Mouse (Mus musculus) liver, adult (tissue): ENCODE measurements around the gene Poc1a.

Source experiments
- GATA4 ChIP-seq: IDR thresholded peaks from 2 replicates; pipeline ENCODE4 v1.6.1; 2014; ENCODE audit warnings: mild to moderate bottlenecking, low read length; ENCODE audit not compliant: insufficient replicate concordance

Poc1a gene

DNA sequence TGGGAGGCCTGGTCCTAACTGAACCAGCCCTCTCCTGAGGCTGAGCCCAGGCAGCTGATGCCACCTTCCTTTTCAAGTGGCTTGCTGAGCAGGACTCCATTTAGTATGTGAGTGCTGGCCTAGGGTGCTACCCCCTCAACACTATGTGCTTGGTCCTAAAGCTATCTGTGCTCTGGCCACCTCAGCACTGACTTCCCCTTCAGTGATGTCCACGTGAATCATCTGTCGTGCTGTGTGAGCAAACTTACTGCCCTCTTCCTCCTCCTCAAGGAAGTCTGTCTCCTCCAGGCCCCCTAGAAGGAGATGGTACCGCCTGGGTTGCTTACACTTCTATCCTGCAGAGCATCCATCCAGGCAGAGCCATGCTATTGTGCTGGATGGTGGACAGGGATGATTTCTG, 51.9 kb downstream of the Poc1a start:
- TF ChIP-seq GATA4 = no peak

DNA sequence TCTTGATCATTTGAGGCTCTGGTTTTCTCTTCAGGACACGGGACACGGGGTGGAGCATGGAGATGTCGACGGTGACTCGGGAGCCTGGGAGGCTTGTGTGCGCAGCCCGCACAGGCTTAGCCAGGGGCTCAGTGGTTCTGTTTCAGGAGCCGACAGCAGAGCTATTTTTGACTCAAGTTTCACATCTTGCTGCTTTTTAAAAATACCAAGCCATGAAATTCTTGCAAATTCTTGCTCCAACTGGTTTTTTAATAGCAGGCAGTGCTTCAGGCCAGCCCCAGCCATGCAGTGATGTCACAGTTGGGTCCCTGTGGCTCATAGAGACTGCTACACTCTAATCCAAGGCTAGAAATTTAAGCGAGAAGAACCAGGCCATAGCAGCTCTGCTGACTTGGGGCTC, 56.8 kb downstream of the Poc1a start:
- no peak for TF ChIP-seq GATA4

DNA sequence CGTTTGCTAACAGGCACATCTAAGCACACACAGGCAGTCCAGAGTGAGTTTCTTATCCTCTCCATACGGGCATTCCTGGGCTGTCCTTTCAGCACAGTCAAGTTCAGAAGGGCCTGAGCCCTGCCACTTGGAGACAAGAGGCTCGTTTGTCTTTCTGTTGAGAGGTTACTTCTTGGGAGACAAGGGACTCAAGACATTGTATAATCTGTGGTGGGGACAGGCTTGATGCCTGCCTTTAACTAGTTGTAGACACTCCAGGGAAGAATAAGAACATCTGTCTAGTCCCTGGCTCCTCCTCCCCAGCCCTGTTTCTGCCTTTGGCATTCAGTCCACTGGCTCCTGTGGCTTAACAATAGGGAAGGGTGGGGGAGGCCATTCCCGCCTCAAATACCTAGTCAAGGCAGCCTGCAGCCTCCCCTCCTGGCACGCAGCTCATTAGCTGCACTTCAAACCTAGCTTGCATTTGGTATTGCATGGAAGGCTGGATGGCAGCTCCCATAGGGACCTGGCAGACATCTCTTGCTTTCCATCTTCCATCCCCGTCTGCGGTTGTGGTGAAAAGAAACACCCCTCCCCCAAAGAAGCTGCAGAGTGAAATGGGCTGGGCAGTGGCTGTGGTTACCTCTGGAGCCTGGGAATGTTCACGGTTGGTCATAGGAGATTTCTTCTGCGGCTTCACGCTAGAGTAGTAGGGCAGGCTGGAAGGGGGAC, 57.8 kb downstream of the Poc1a start:
- TF ChIP-seq GATA4 = no peak

DNA sequence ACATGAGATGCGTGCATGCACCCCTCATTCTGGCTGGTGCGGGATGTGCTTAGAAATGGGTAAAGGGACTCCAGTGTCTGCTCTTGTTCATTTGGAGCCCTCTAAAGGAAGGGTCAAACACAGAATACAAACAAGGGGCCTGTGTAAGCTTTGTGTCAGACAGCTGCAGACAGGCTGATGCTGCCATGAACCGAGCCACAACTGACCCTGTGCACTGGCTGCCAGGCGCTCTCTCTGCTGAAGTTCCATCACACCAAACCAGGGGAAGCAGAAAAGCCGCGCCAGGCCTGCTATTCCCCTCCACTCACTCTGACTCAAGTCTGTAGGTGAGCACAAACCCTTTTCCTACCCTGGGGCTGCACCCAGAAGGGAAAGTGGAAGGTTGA, 58.3 kb downstream of the Poc1a start:
- no peak for TF ChIP-seq GATA4

DNA sequence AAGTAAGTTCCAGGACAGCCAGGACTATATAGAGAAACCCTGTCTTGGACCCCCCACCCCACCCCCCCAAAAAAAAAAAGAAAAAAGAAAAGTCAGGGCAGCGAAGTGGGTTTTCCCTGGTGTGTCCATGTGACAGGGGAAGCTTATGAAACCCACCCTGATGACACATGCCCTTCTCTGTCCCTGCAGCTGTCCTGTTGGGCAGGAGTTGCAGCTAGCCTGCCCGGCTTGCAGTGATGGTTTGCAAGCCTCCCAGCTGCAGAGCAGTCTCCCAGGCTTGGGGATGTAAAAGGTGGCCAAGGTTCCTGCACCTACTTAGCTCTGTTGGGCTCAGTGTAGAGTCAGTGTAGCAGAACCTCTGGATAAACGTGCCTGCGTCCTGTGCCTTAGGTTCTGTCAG, 58.9 kb downstream of the Poc1a start:
- TF ChIP-seq GATA4 = no peak

DNA sequence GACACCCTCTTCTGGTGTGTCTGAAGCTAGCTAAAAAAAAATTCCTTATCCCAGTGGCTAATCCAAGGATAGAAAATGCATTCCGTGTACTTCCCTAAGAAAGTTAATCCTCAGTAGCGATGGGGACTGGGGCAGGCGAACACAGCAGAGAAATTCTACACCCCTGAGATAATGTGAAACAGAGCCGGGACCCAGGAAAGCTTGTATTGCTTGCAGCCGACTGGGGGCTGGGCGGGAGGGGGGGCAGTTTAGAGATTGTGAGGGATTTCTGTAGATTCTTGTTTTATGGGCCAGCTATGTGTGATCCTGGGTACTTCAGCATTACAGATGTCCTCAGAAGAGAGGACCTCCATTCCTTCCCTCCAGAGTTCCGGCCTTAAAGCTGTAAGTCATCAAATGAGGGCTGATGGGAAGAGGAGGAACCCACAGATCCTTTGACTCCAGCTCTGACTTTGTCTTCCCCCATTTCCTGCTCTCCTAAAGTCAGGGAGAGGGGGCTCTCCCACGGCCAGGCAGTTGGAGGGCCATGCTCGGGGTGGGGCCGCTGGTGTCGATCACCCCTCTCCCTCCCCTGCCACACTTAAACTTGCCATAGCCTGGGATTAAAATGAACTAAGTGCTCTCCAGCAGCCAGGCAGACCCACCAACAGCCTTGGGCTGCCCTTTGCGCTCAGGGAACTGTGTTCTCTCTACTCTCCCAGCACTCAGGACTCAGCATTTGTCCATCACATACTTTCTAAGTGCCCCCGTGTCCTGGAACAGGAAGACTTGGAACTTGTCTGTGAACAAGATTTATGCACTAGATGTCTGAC, 59.8 kb downstream of the Poc1a start:
- no peak for TF ChIP-seq GATA4

DNA sequence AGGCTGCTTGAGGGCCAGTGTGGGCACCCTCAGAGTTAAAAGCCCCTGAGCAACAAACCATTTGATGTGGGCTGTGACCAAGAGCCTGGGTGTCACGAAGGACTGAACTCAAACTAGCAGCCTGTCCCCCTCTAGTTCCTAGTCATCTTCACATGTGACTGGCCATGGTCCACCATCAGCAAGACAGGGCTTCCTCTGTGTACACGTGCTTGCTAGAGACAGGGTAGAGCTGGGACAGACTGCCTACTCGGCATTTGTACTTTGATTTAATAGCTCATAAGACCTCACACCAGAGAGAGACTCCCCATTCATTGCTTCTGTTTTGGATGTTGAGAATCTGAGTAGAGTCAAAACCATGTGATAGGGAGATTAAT, 60.4 kb downstream of the Poc1a start:
- no peak for TF ChIP-seq GATA4

DNA sequence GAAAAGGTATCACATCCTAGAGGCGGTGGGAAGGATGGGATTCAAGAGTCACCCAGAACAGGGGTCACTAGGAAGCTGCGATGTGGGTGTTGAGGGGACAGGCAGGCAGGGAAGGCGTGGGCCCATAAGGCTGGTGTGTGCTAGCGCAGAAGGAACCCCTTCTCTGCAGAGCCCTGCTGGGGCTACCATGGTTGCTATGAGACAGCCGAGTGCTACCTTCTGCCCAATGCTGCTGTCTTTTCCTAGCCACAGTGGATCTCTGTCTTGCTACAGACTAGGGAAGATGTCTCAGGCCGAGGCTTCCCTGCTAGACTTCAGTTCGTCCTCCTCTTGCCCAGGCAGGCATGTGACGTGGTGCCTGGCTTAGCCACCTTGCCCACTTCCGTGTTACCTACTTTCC, 61.7 kb downstream of the Poc1a start:
- TF ChIP-seq GATA4 = no peak

DNA sequence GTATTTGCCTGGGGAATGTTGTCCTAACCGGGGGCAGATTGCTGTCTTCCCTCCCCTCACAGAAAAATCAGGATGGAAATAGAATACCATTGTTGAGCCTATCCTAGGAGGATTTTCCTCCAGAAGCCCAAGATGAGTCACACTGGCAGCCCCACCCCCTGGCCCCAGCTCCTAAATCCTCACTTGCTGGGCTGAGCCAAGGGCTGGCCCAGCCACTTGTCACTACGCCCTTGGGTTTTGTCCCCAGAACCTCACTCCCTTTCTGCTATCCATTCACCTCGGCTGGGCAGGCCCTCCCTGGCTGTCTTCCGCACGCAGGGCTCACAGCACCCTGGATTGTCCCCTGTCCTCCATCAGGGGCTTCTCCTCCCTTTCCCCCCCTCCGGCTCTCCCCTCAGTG, 64.3 kb downstream of the Poc1a start:
- no peak for TF ChIP-seq GATA4

DNA sequence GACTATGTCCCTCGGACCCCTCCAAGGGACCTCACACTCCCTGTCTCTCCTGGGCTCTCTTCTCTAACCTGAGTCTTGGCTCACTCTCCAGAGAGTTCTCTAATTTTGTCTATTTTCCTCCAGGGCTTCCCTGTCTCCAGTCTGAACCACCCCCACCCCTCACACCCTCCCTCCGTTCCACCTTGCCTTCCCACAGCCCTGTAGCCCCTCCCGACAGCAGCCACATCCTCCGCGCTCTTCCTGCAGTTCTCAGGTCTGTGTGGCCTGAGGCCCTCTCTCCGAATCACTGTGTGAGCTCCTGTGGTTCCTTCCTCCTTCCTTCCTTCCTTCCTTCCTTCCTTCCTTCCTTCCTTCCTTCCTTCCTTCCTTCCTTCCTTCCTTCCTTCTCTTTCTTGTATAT, 64.8 kb downstream of the Poc1a start:
- no peak for TF ChIP-seq GATA4

DNA sequence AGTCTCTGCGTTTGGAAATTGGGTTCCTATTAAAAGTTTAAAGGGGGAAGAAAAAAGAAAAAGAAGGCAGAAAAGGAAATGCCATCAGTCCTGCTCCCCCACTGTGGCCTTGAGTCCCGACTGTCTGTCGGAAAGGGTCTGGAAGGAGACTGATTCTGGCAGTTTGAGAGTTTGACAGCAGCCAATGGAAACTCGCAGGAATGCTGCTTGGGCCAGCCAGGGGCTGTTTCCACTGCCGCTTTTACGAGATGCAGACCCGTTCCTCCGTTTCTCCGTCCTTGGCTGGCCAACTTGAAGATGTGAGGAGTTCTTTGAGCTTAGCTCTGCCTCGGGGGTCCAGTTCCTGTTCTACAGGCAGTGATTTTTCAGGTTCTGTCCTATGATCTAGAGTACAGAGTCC, 67.4 kb downstream of the Poc1a start:
- TF ChIP-seq GATA4 = no peak

DNA sequence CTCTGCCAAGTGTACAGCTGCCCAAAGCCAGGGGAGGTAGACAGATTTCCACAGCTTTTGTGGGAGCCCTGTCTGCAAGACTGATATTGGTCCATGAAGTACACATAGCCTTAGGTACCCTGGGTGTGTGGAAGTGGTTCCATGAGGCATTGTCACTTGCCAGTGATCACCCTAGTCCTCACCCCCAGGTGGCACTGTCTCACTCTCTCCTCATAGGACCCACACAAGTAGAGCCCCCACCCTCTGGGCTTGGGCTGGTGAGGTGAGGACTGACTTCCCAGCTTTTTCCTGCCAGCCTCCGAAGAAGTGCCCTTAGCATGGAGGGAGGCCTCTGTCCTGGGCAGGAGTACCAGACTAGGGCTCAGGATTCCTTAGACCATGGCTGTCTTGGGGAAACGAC, 68.2 kb downstream of the Poc1a start:
- no peak for TF ChIP-seq GATA4

DNA sequence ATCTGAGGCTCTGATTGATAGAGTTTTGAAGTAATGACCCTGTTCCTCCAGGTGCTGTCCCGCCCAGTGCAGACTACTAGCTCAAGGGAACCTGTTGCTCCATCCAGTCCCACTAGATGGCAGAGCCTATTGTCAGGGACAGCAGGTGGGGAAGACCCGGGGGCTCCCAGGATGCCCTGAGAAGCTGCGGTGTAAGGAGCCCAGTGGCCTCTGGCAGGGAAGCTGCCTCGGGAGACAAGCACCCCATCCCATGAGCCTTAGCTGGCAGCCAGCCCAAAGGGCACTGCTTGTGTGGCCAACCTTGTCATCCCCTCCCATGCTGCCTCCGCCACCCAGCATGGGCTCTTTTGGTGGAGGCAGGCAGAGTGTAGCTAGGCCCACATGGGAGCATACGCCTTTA, 70.3 kb downstream of the Poc1a start:
- TF ChIP-seq GATA4 = no peak

DNA sequence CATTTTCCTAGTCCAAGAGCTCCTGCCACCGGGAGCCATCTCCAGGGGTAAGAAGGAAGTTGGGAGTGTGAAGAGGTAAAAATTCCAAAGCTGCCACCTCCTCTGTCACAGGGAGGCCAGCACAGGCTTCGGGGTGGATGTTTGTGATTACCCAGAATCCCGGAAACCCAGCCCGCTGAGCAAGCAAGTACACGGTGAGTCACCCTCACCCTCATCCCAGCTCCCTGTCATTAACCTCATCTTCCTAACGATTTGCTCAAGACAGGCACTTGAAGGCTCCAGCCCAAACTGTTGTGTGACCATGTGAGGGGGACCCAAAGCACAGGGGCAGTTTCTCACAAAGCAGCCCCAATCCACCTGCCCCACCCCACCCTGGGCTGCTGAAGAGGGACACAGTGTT, 72.9 kb downstream of the Poc1a start:
- no peak for TF ChIP-seq GATA4

DNA sequence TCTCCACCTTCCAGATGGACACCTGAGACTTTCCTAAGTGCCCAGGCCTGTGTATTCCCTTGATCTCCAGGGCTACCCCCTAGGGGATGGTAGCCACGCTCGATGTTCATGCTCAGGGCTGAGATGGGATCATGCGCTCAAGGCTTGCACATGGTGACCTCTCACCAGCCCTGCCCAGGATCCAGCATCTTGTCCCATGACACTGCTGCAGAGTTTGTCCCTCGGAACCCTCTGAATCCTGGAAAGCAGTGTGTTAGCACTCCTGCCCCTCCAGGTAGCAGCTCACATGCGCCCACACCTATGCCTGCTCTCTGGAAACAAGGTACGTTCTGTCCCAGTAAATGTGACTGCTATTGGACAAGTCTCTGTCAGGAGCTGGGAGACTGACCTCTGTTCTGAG, 73.9 kb downstream of the Poc1a start:
- TF ChIP-seq GATA4 = no peak

DNA sequence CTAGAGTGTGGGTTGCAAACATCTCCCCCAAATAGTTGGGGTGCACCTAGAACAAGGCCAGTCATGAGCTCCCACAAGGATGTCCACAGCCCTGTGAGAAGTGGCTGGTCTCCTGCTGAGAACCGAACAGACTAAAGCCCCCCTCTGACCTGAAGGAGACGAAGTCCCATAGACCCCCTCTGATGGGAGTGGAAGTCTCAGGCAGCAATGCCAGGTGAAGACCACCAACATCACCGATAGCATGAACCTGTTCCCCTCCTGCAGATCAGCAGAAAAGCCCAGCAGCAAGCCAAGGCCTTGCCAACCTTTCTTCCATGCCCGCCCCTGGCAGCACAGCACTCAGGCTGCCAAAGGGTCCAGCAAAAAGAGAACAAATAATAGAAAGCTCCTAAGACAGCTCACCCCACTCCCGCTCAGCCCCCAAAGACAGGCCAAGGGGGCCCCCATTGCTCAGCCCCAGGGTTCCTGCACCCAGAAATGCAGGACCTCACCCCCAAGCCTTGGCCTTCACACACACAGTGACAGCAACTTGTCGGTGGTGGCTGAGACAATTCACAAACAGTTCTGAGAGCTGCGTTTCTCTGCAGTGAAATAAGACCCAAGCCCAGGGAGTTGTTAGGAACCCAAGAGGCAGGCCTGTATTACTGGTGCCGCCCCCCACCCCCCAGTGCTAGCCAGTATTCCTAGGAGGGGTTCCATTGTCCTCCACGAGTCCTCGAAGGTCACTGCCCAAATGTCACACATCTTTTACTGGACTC, 74.5 kb downstream of the Poc1a start:
- no peak for TF ChIP-seq GATA4
